Mouse (Mus musculus): ENCODE results near the gene Chml.

Gene Chml

GRCm38 (mm10) chr1:175692246-175692996 lies at the start of gene Chml, which contains the start of gene Opn3:
TSS of gene Chml (minus strand) at chr1:175692901.
TSS of gene Opn3 (minus strand) at chr1:175692776.
- peak; percentile 100 for DNase-seq

- no peak for DNase-seq
Measured at GRCm38 (mm10) chr1:175725771-175726170, 33.1 kb upstream of the Chml start.

DNA sequence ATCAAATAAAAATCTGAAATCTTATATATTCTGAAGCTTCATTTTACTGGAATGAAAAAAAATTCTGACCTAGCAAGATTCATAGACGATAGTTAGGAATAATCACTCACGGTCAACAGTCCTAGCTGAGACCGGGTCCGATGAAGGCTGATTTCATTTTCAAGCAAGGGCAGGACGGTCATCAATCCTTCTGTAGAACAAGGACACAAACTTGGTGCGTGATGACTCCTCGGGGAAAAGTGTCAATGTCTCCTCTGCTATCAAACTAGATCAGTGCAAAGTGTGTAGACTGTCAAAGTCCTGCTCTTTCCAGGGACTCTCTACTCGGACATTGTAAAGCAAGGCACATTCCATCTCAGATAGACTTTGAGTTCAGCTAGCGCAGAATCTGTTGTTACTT lies 24.1 kb upstream of the Chml start:
- no peak for DNase-seq

DNA sequence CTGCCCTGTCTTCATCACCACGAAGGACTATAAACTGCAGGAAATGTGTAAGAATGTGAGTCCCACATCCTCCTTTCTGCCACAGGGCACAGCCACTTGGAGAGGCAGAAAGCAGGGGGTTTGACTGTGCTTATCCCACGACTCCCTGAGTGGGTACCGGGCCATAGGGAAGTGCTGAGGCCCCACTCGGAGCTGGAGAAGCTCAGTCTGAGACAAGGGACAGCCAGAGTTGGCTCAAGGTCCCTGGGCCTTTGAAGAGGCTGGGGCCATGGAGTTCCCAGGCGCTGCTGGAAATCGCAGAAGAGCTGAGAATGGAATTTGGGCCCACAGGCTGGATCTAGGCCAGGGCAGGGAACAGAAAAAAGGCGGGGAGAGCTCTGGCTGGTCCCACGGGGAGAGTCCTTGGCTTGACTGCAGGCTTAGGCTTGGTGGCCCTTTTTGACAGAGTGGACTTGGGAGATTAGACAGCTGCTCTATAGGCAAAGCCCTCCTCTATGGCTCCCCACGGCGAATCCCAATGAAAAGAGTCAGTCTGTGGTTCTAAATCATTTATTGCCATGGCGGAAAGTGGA lies 19.7 kb upstream of the Chml start:
- DNase-seq: no peak

- no peak for DNase-seq
Measured at GRCm38 (mm10) chr1:175708013-175708412, 15.3 kb upstream of the Chml start.

- DNase-seq: no peak
Measured at GRCm38 (mm10) chr1:175707599-175707998, 14.9 kb upstream of the Chml start.

- DNase-seq: no peak
Measured at GRCm38 (mm10) chr1:175701145-175701544, 8.4 kb upstream of the Chml start.

- DNase-seq: no peak
Measured at GRCm38 (mm10) chr1:175699796-175700195, 7.1 kb upstream of the Chml start.

- no peak for DNase-seq
Measured at GRCm38 (mm10) chr1:175699375-175699774, 6.7 kb upstream of the Chml start.

DNA sequence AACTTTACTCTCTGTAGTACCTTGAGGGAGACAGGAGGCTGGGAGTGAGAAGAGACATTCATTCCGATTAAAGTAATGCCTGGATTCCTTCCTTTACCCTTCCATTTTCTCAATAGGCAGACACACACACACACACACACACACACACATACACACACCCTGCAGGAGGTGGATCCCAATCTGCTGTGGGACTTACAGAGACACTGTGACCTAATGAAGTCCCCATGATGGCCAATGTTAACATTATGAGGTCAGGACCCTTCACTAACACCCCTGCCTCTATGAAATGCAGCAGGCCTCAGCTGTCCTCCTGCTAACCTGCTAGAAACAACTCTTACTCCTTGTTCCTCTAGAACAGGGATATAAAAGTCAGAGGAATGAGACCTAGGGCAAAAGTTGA lies 5.6 kb upstream of the Chml start, which contains the start of gene Wdr64:
Wdr64 (plus strand) TSS at position 301 of the 400 bp plus-strand sequence.
- DNase-seq: no peak

GRCm38 (mm10) chr1:175693429-175693960 lies 794 bp upstream of the Chml start:
- peak; percentile 10 for DNase-seq

GRCm38 (mm10) chr1:175692997-175693361 lies 278 bp upstream of the Chml start:
- no peak for DNase-seq

DNA sequence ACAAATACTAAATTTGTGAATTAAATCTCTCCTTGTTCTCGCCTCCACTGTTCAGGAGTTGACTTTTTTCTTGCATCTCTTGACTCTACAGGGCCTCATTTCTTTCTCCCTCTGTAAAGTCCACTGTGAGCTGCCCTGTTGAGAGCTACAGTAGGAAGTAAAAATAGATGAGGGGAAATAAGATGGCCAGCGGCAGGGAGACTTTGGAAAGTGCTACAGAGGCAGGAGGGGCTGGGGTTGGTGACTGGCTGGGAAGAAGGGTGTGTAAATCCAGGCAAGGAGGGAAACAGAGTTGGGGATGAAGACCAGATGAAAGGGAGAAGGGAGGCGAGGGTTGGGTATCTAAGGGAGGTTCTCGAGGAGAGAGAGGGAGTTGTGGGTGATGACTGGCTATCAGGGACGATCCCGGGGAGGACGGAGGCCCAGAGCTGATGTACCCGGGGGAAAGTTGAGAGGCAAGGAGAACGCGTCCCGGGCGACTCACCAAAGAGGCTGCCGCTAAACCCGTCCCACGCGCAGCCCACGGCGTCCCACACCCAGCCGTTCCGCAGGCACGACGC lies 935 bp downstream of the Chml start:
- DNase-seq: peak; percentile 9

DNA sequence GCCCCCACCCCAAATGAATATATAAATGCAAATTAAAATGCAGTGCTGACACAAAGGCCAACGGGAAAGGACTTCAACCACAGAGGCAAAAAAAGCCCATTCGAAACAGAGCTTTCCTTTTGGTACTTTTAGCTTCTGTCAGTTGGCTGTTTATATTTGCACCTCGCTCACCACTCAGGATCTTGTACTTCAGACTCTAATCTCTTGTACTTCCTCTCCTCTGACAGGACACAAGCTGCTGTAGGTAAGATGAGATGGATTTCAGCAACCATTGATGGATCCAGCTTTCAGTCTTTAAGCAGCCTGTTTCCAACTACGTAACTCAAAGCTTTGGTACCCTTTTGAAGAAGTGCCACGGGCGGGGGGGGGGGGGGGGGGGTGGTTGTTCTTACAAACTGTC lies 11.7 kb downstream of the Chml start:
- no peak for DNase-seq

- DNase-seq: no peak
Measured at GRCm38 (mm10) chr1:175677459-175677858, 15.2 kb downstream of the Chml start.

GRCm38 (mm10) chr1:175675116-175675515 lies 17.6 kb downstream of the Chml start:
- no peak for DNase-seq

DNA sequence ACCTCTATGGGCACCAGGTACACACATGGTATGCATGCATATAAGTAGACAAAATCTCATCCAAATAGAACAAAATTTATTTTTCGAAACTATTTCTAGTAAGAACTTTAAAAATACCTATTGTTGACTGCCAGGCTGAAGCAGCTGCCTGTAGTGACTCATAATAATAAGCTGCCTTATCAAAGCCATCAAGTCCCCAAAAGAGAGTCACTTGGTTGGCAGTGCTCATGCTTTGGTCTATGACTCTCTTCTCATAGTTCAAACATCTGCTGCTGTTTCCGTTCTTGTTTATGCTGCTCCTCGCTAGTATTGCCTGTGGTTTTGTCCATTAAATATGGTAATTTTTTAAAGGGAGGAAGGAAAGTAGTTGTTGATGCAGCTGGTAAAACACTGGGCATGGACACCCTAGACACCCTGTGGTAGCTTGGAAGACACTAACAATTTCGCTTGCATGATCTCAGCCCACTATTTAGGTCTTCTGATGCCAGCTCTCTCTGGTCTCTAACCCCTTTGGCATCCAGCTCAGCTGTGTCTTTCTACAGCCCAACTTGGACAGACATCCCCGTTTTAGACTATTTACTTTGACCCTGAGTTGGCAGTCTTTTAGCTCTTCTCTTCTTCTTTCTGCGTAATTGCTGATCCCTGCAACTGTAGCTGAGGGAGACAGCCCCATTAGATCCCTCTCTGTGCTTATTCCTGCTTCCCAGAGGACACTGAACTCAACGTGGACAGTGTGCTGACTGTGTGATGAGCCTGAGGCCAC lies 19.0 kb downstream of the Chml start:
- DNase-seq: no peak

- no peak for DNase-seq
Measured at GRCm38 (mm10) chr1:175671626-175672025, 21.1 kb downstream of the Chml start.

DNA sequence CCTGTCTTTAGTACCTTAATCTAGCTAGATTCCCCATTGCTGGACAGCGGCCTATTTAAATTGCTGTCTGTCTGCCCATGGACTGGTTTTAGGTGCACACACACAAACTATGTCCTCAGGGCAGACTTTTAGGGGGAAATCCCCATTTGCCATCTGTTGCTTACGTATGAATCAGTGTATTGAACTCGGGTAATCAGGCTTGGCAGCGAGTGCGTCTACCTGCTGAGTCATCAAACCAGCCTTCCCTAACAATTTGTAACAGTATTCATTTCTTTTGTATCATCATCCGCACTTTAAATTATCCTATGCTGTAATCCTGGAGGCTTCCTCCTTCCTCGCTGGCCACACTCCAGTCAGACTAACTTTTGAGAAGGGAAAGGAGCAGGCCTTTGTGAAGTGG lies 22.7 kb downstream of the Chml start:
- DNase-seq: no peak

- DNase-seq: no peak
Measured at GRCm38 (mm10) chr1:175669456-175669855, 23.2 kb downstream of the Chml start.

GRCm38 (mm10) chr1:175668666-175669405 lies 23.9 kb downstream of the Chml start:
- DNase-seq: peak; percentile 31

GRCm38 (mm10) chr1:175659900-175660299 lies 32.8 kb downstream of the Chml start:
- DNase-seq: no peak

Data from kidney, postnatal 14 days (tissue).